In genomic region chr13:59453582-59453981, GRCm38 (mm10) we compare ENCODE assay signal across 12 mouse cellular contexts.
DNase-seq lines count a peak whose midpoint lies in the region; ATAC-seq and TF ChIP-seq lines count a peak whose summit lies in the region.
"Had no signal": no experiment of that assay in that cellular context is flagged by ENCODE, and none has a peak within 500 bp of the region (broad histone marks: within the 10 kb centered on the region; RNA-seq: fewer than 3 reads in every experiment).

No protein-coding gene starts in this region.

- H3K4me1 ChIP-seq in hindbrain, embryonic 10.5 days (replicated peaks), result peaks cover 29% of the 10 kb centered on the region
- peaks cover 13% of the 10 kb centered on the region; the same call in 1 of the 2 replicates for H3K4me1 ChIP-seq in hindbrain, postnatal 0 days (ENCODE audit: insufficient read depth, low read length)
- H3K4me1 ChIP-seq in midbrain, embryonic 11.5 days (ENCODE audit: control insufficient read depth, insufficient read depth, low read length), result peaks cover 3% of the 10 kb centered on the region; the same call in 1 of the 2 replicates
- H3K4me1 ChIP-seq in midbrain, embryonic 14.5 days (ENCODE audit: control insufficient read depth, insufficient read depth, low read length), result no peaks in the 10 kb centered on the region
- peaks cover 16% of the 10 kb centered on the region for H3K4me1 ChIP-seq in embryonic facial prominence, embryonic 15.5 days
- peaks cover 10% of the 10 kb centered on the region for H3K4me1 ChIP-seq in limb, embryonic 14.5 days (ENCODE audit: control insufficient read depth, insufficient read depth, low read length)

- no peak for TF ChIP-seq CTCF in hindbrain, postnatal 0 days (IDR thresholded peaks at IDR 0.05; ENCODE audit: low read depth)

- H3K36me3 ChIP-seq in hindbrain, embryonic 10.5 days, result no peaks in the 10 kb centered on the region
- peaks cover 5% of the 10 kb centered on the region; the same call in 1 of the 2 replicates for H3K36me3 ChIP-seq in hindbrain, postnatal 0 days (ENCODE audit: insufficient read depth, low read length)
- H3K36me3 ChIP-seq in midbrain, embryonic 11.5 days (ENCODE audit: control insufficient read depth, insufficient read depth, low read length), result no peaks in the 10 kb centered on the region
- 0 out of 2 replicates have a peak, but pooled peaks cover 16% of the 10 kb centered on the region for H3K36me3 ChIP-seq in midbrain, embryonic 14.5 days (ENCODE audit: control insufficient read depth, insufficient read depth, low read length)
- peaks cover 23% of the 10 kb centered on the region; the same call in 1 of the 2 replicates for H3K36me3 ChIP-seq in embryonic facial prominence, embryonic 15.5 days
- H3K36me3 ChIP-seq in limb, embryonic 14.5 days (ENCODE audit: control insufficient read depth, insufficient read depth, low read length), result no peaks in the 10 kb centered on the region
- H3K36me3 ChIP-seq: heart, embryonic 15.5 days had no signal

- H3K27me3 ChIP-seq in hindbrain, embryonic 10.5 days (ENCODE audit: insufficient read depth, poor library complexity, severe bottlenecking), result no peaks in the 10 kb centered on the region
- H3K27me3 ChIP-seq in hindbrain, postnatal 0 days (ENCODE audit: insufficient read depth, low read length), result no peaks in the 10 kb centered on the region
- no peaks in the 10 kb centered on the region for H3K27me3 ChIP-seq in midbrain, embryonic 11.5 days (ENCODE audit: control insufficient read depth, insufficient read depth, low read length)
- H3K27me3 ChIP-seq in midbrain, embryonic 14.5 days (ENCODE audit: control insufficient read depth, insufficient read depth, low read length), result no peaks in the 10 kb centered on the region
- no peaks in the 10 kb centered on the region for H3K27me3 ChIP-seq in embryonic facial prominence, embryonic 15.5 days
- no peaks in the 10 kb centered on the region for H3K27me3 ChIP-seq in limb, embryonic 14.5 days (ENCODE audit: control insufficient read depth, insufficient read depth, low read length)
- H3K27me3 ChIP-seq: heart, embryonic 15.5 days; midbrain, embryonic 12.5 days; neural tube, embryonic 15.5 days had no signal

- no peak for TF ChIP-seq POLR2A in limb, embryonic 14.5 days (IDR thresholded peaks at IDR 0.05; ENCODE audit: borderline replicate concordance, extremely low read depth, insufficient read depth, insufficient read length)

- no peaks in the 10 kb centered on the region for H3K9me3 ChIP-seq in hindbrain, embryonic 10.5 days
- H3K9me3 ChIP-seq in hindbrain, postnatal 0 days (ENCODE audit: low read length), result no peaks in the 10 kb centered on the region
- no peaks in the 10 kb centered on the region for H3K9me3 ChIP-seq in midbrain, embryonic 11.5 days (ENCODE audit: control insufficient read depth, low read length)
- H3K9me3 ChIP-seq in midbrain, embryonic 14.5 days (ENCODE audit: control insufficient read depth, low read length), result no peaks in the 10 kb centered on the region
- H3K9me3 ChIP-seq in embryonic facial prominence, embryonic 15.5 days (replicated peaks), result no peaks in the 10 kb centered on the region
- H3K9me3 ChIP-seq in limb, embryonic 14.5 days (ENCODE audit: control insufficient read depth, low read length), result no peaks in the 10 kb centered on the region
- H3K9me3 ChIP-seq: heart, embryonic 15.5 days; midbrain, embryonic 12.5 days; neural tube, embryonic 15.5 days had no signal

- DNase-seq in hindbrain, embryonic 10.5 days (ENCODE audit: low spot score), result no peak
- DNase-seq in hindbrain, postnatal 0 days (ENCODE audit: low spot score), result no peak
- DNase-seq in midbrain, embryonic 11.5 days (ENCODE audit: low spot score, missing footprints), result peak; percentile 45
- DNase-seq in midbrain, embryonic 14.5 days, result no peak
- no peak for DNase-seq in limb, embryonic 14.5 days (ENCODE audit: low spot score)
- DNase-seq in left cerebral cortex, adult 9 months (ENCODE audit: low spot score in 2 of 2), result no peak
- DNase-seq in layer of hippocampus, postnatal 10 days (ENCODE audit: low spot score in 2 of 2), result no peak

- no peak overlapping the region for H3K4me2 ChIP-seq in hindbrain, postnatal 0 days (ENCODE audit: low read depth, low read length)
- no peak overlapping the region for H3K4me2 ChIP-seq in midbrain, embryonic 11.5 days
- H3K4me2 ChIP-seq in midbrain, embryonic 14.5 days (ENCODE audit: low read length), result no peak overlapping the region
- H3K4me2 ChIP-seq in embryonic facial prominence, embryonic 15.5 days (replicated peaks), result no peak overlapping the region
- no peak overlapping the region for H3K4me2 ChIP-seq in limb, embryonic 14.5 days (replicated peaks; ENCODE audit: low read depth, low read length, severe bottlenecking)
- H3K4me2 ChIP-seq: heart, embryonic 15.5 days; midbrain, embryonic 12.5 days; neural tube, embryonic 15.5 days had no signal

- no peak overlapping the region for H3K9ac ChIP-seq in hindbrain, postnatal 0 days (replicated peaks; ENCODE audit: low read length)
- no peak overlapping the region for H3K9ac ChIP-seq in midbrain, embryonic 11.5 days (ENCODE audit: low read length)
- H3K9ac ChIP-seq in midbrain, embryonic 14.5 days (replicated peaks; ENCODE audit: low read length), result no peak overlapping the region
- no peak overlapping the region for H3K9ac ChIP-seq in embryonic facial prominence, embryonic 15.5 days
- 0 out of 2 replicates have a peak overlapping the region, but pooled peaks have one; percentile 21 for H3K9ac ChIP-seq in limb, embryonic 14.5 days (ENCODE audit: low read depth, low read length, severe bottlenecking)
- H3K9ac ChIP-seq: heart, embryonic 15.5 days; liver, embryonic 14.5 days; midbrain, embryonic 12.5 days; neural tube, embryonic 15.5 days had no signal

- H3K27ac ChIP-seq in hindbrain, embryonic 10.5 days, result peak overlapping the region; percentile 71
- H3K27ac ChIP-seq in hindbrain, postnatal 0 days, result no peak overlapping the region
- no peak overlapping the region for H3K27ac ChIP-seq in midbrain, embryonic 11.5 days (ENCODE audit: low read depth, low read length)
- no peak overlapping the region for H3K27ac ChIP-seq in midbrain, embryonic 14.5 days (replicated peaks; ENCODE audit: low read depth, low read length)
- peak overlapping the region; percentile 11; the same call in 1 of the 2 replicates for H3K27ac ChIP-seq in embryonic facial prominence, embryonic 15.5 days (replicated peaks)
- peak overlapping the region; percentile 38; the same call in 1 of the 2 replicates for H3K27ac ChIP-seq in limb, embryonic 14.5 days (replicated peaks; ENCODE audit: low read depth, low read length)
- H3K27ac ChIP-seq: liver, embryonic 14.5 days; midbrain, embryonic 12.5 days; neural tube, embryonic 15.5 days had no signal

- H3K4me3 ChIP-seq in hindbrain, embryonic 10.5 days, result no peak overlapping the region
- H3K4me3 ChIP-seq in hindbrain, postnatal 0 days (ENCODE audit: low read length), result no peak overlapping the region
- H3K4me3 ChIP-seq in midbrain, embryonic 11.5 days (ENCODE audit: low read depth, low read length), result no peak overlapping the region
- no peak overlapping the region for H3K4me3 ChIP-seq in midbrain, embryonic 14.5 days (replicated peaks; ENCODE audit: low read depth, low read length)
- H3K4me3 ChIP-seq in embryonic facial prominence, embryonic 15.5 days (replicated peaks), result no peak overlapping the region
- no peak overlapping the region for H3K4me3 ChIP-seq in limb, embryonic 14.5 days (replicated peaks; ENCODE audit: low read length)
- H3K4me3 ChIP-seq: heart, embryonic 15.5 days; midbrain, embryonic 12.5 days; neural tube, embryonic 15.5 days had no signal

- WGBS in hindbrain, embryonic 10.5 days, result 76% methylated on average over 6 of the region's 6 CpGs
- WGBS in hindbrain, postnatal 0 days, result 57% methylated on average over 6 of the region's 6 CpGs
- 76% methylated on average over 6 of the region's 6 CpGs for WGBS in midbrain, embryonic 11.5 days
- WGBS in midbrain, embryonic 14.5 days, result 81% methylated on average over 6 of the region's 6 CpGs
- 66% methylated on average over 6 of the region's 6 CpGs for WGBS in embryonic facial prominence, embryonic 15.5 days
- 50% methylated on average over 6 of the region's 6 CpGs for WGBS in limb, embryonic 14.5 days

- no peak for ATAC-seq in hindbrain, postnatal 0 days
- ATAC-seq in midbrain, embryonic 11.5 days (ENCODE audit: low FRiP score), result no peak
- ATAC-seq in midbrain, embryonic 14.5 days (ENCODE audit: low FRiP score, low TSS enrichment), result no peak
- ATAC-seq in embryonic facial prominence, embryonic 15.5 days (ENCODE audit: insufficient number of reproducible peaks, low FRiP score, low TSS enrichment, low read depth), result no peak
- no peak for ATAC-seq in limb, embryonic 14.5 days (ENCODE audit: low FRiP score, low read depth)

Comparison
In these comparisons a context has a peak if more than half of its experiments do, and no peak if none do; other contexts are left out.
1. H3K27ac ChIP-seq: peak in hindbrain, embryonic 10.5 days (single experiment), embryonic facial prominence, embryonic 15.5 days (single experiment) and limb, embryonic 14.5 days (single experiment); none in hindbrain, postnatal 0 days (single experiment), midbrain, embryonic 11.5 days (single experiment) and midbrain, embryonic 14.5 days (single experiment).